Comparison of ENCODE assay signal across 13 mouse cellular contexts in the genomic region with DNA sequence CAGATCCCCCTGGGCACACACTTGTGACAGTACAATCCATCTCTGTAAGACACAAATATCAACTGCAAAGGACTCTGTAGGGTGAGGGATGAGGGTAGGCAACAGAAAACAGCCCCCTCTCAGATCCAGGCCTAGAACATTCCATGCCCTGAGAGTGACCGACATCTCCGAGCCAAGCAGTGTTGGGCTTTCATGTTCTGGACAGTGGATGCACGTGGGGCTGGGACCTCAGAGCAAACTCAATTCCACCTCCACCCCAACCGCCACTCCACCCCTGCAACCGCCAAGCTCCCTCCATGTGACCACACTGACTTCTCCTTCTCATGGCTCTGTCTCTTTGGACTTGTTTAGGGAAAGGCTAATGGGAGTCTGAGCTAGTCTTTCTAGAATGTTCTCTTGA. TPM values are rescaled to one million over a fixed set of nuclear protein-coding genes. Genes with fewer than 3 reads are reported as not detected.
DNase-seq lines count a peak whose midpoint lies in the region; ATAC-seq lines count a peak whose summit lies in the region.
"Had no signal": no experiment of that assay in that cellular context is flagged by ENCODE, and none has a peak within 500 bp of the region (broad histone marks: within the 10 kb centered on the region; RNA-seq: fewer than 3 reads in every experiment).

No protein-coding gene starts in this region.

- WGBS in heart, embryonic 14.5 days, result 84% methylated on average over 5 of the region's 5 CpGs
- WGBS in embryonic facial prominence, embryonic 14.5 days, result 73% methylated on average over 5 of the region's 5 CpGs
- WGBS in kidney, embryonic 15.5 days, result 33% methylated on average over 5 of the region's 5 CpGs
- 86% methylated on average over 5 of the region's 5 CpGs for WGBS in midbrain, embryonic 13.5 days

- DNase-seq in heart, adult 9 months (ENCODE audit: low spot score in 2 of 2), result no peak
- DNase-seq in embryonic facial prominence, embryonic 14.5 days (ENCODE audit: low spot score), result no peak
- DNase-seq in frontal cortex, postnatal 36 days (ENCODE audit: low spot score in 2 of 2), result no peak
- no peak for DNase-seq in T-cell, adult 2 months (ENCODE audit: low spot score)
- no peak for DNase-seq in layer of hippocampus, postnatal 10 days (ENCODE audit: low spot score in 2 of 2)

- peaks cover 7% of the 10 kb centered on the region; the same call in 1 of the 2 replicates for H3K27me3 ChIP-seq in heart, embryonic 14.5 days (ENCODE audit: control insufficient read depth, insufficient read depth, low read length)
- peaks cover 3% of the 10 kb centered on the region; the same call in 1 of the 2 replicates for H3K27me3 ChIP-seq in embryonic facial prominence, embryonic 14.5 days (replicated peaks; ENCODE audit: control insufficient read depth, insufficient read depth, low read length)
- H3K27me3 ChIP-seq in kidney, embryonic 15.5 days, result peaks cover 74% of the 10 kb centered on the region
- no peaks in the 10 kb centered on the region for H3K27me3 ChIP-seq in midbrain, embryonic 13.5 days

- H3K4me1 ChIP-seq in heart, embryonic 14.5 days (ENCODE audit: control insufficient read depth in 2 of 2, insufficient read depth in 2 of 2, low read length in 2 of 2), result peaks cover 23 to 25% of the 10 kb centered on the region in 2 experiments
- peaks cover 24% of the 10 kb centered on the region for H3K4me1 ChIP-seq in embryonic facial prominence, embryonic 14.5 days (ENCODE audit: control insufficient read depth, insufficient read depth, low read length)
- H3K4me1 ChIP-seq in kidney, embryonic 15.5 days, result peaks cover 58% of the 10 kb centered on the region
- peaks cover 36% of the 10 kb centered on the region for H3K4me1 ChIP-seq in midbrain, embryonic 13.5 days (replicated peaks)

- ATAC-seq in heart, embryonic 14.5 days (ENCODE audit: insufficient number of reproducible peaks, insufficient read depth, low FRiP score, low read depth), result no peak
- ATAC-seq in embryonic facial prominence, embryonic 14.5 days (ENCODE audit: low read depth), result no peak
- ATAC-seq in kidney, embryonic 15.5 days (replicated peaks; ENCODE audit: low FRiP score), result no peak; the same call in 1 of the 2 replicates
- no peak for ATAC-seq in midbrain, embryonic 13.5 days

- peak overlapping the region in 1 of 2 experiments; percentile 24; a peak in 1 of 4 replicates for H3K27ac ChIP-seq in heart, embryonic 14.5 days (replicated peaks in 1 of 2; ENCODE audit: control insufficient read depth in 1 of 2, insufficient read depth in 1 of 2, low read depth in 2 of 2, low read length in 2 of 2)
- H3K27ac ChIP-seq in embryonic facial prominence, embryonic 14.5 days (replicated peaks; ENCODE audit: low read depth, low read length), result peak overlapping the region; percentile 98
- peak overlapping the region; percentile 94 for H3K27ac ChIP-seq in kidney, embryonic 15.5 days
- H3K27ac ChIP-seq in midbrain, embryonic 13.5 days, result peak overlapping the region; percentile 96

- peak overlapping the region; percentile 67; the same call in 1 of the 2 replicates for H3K9ac ChIP-seq in heart, embryonic 14.5 days (ENCODE audit: low read length)
- H3K9ac ChIP-seq in embryonic facial prominence, embryonic 14.5 days (ENCODE audit: low read depth, low read length), result no peak overlapping the region
- H3K9ac ChIP-seq in kidney, embryonic 15.5 days, result no peak overlapping the region
- H3K9ac ChIP-seq in midbrain, embryonic 13.5 days (replicated peaks), result peak overlapping the region; percentile 53; the same call in 1 of the 2 replicates

- no peak overlapping the region for H3K4me3 ChIP-seq in heart, embryonic 14.5 days (ENCODE audit: control insufficient read depth in 1 of 2, insufficient read depth in 1 of 2, low read depth in 1 of 2, low read length in 2 of 2)
- H3K4me3 ChIP-seq in embryonic facial prominence, embryonic 14.5 days (ENCODE audit: low read depth, low read length), result peak overlapping the region; percentile 22; the same call in 1 of the 2 replicates
- H3K4me3 ChIP-seq in kidney, embryonic 15.5 days (replicated peaks), result no peak overlapping the region
- H3K4me3 ChIP-seq in midbrain, embryonic 13.5 days (replicated peaks), result no peak overlapping the region
- H3K4me3 ChIP-seq: erythroblast, embryonic 14.5 days had no signal

- H3K4me2 ChIP-seq in heart, embryonic 14.5 days (ENCODE audit: low read length), result peak overlapping the region; percentile 68
- peak overlapping the region; percentile 54; the same call in 1 of the 2 replicates for H3K4me2 ChIP-seq in embryonic facial prominence, embryonic 14.5 days (ENCODE audit: low read depth, low read length)
- peak overlapping the region; percentile 50 for H3K4me2 ChIP-seq in kidney, embryonic 15.5 days
- H3K4me2 ChIP-seq in midbrain, embryonic 13.5 days (replicated peaks), result peak overlapping the region; percentile 55

- H3K36me3 ChIP-seq in heart, embryonic 14.5 days (ENCODE audit: control insufficient read depth, insufficient read depth, low read length), result no peaks in the 10 kb centered on the region
- no peaks in the 10 kb centered on the region for H3K36me3 ChIP-seq in embryonic facial prominence, embryonic 14.5 days (ENCODE audit: control insufficient read depth, insufficient read depth, low read length)
- H3K36me3 ChIP-seq in kidney, embryonic 15.5 days, result no peaks in the 10 kb centered on the region
- H3K36me3 ChIP-seq in midbrain, embryonic 13.5 days, result no peaks in the 10 kb centered on the region

- peaks cover 4% of the 10 kb centered on the region; the same call in 1 of the 2 replicates for H3K9me3 ChIP-seq in heart, embryonic 14.5 days (ENCODE audit: control insufficient read depth, low read length)
- no peaks in the 10 kb centered on the region for H3K9me3 ChIP-seq in embryonic facial prominence, embryonic 14.5 days (ENCODE audit: control insufficient read depth, low read length)
- H3K9me3 ChIP-seq in kidney, embryonic 15.5 days (replicated peaks), result no peaks in the 10 kb centered on the region; the same call in 1 of the 2 replicates
- no peaks in the 10 kb centered on the region for H3K9me3 ChIP-seq in midbrain, embryonic 13.5 days

RNA-seq across cellular contexts. Expression of a gene that starts 19.1 kb away (rescaled TPM):
- polyA plus RNA-seq in heart, embryonic 14.5 days (2014; fragmentation: Nextera tagmentation; extraction: Ambion mirVana), result not detected in 2 replicates
- 0.09 and 0.13 TPM in 2 replicates for polyA plus RNA-seq in embryonic facial prominence, embryonic 14.5 days (2014; fragmentation: Nextera tagmentation; extraction: Ambion mirVana)
- 17.9 and 18.0 TPM in 2 replicates for polyA plus RNA-seq in kidney, embryonic 15.5 days (2015; fragmentation: Nextera tagmentation; extraction: Ambion mirVana)
- polyA plus RNA-seq in midbrain, embryonic 13.5 days (2015; fragmentation: Nextera tagmentation; extraction: Ambion mirVana), result not detected in 2 replicates
- not detected for total RNA-seq in layer of hippocampus, postnatal 10 days (2021)
- total RNA-seq: left cerebral cortex, adult 18-20 months; neutrophil, adult 5-6 weeks had no signal

RNA-seq across cellular contexts. Expression of a gene that starts 46.8 kb away (rescaled TPM):
- 1.2 TPM in 1 of 2 replicates, not detected in the other for polyA plus RNA-seq in heart, embryonic 14.5 days (2014; fragmentation: Nextera tagmentation; extraction: Ambion mirVana)
- 0.54 and 1.4 TPM in 2 replicates for polyA plus RNA-seq in embryonic facial prominence, embryonic 14.5 days (2014; fragmentation: Nextera tagmentation; extraction: Ambion mirVana)
- 0.40 and 0.64 TPM in 2 replicates for polyA plus RNA-seq in kidney, embryonic 15.5 days (2015; fragmentation: Nextera tagmentation; extraction: Ambion mirVana)
- polyA plus RNA-seq in midbrain, embryonic 13.5 days (2015; fragmentation: Nextera tagmentation; extraction: Ambion mirVana), result 0.27 and 0.50 TPM in 2 replicates
- not detected for total RNA-seq in layer of hippocampus, postnatal 10 days (2021)
- total RNA-seq: left cerebral cortex, adult 18-20 months had no signal
- polyA plus RNA-seq: erythroblast, embryonic 14.5 days had no signal

RNA-seq across cellular contexts. Expression of a gene that starts 52.6 kb away (rescaled TPM):
- 0.19 and 0.65 TPM in 2 replicates for polyA plus RNA-seq in heart, embryonic 14.5 days (2014; fragmentation: Nextera tagmentation; extraction: Ambion mirVana)
- 0.06 TPM in 1 of 2 replicates, not detected in the other for polyA plus RNA-seq in embryonic facial prominence, embryonic 14.5 days (2014; fragmentation: Nextera tagmentation; extraction: Ambion mirVana)
- 0.12 and 0.21 TPM in 2 replicates for polyA plus RNA-seq in kidney, embryonic 15.5 days (2015; fragmentation: Nextera tagmentation; extraction: Ambion mirVana)
- polyA plus RNA-seq in midbrain, embryonic 13.5 days (2015; fragmentation: Nextera tagmentation; extraction: Ambion mirVana), result 0.10 and 0.15 TPM in 2 replicates
- not detected for total RNA-seq in layer of hippocampus, postnatal 10 days (2021)
- total RNA-seq: CH12.LX; left cerebral cortex, adult 18-20 months; neutrophil, adult 5-6 weeks had no signal
- polyA plus RNA-seq: adrenal gland, adult 2 months; erythroblast, embryonic 14.5 days had no signal

Comparison
In these comparisons a context has a peak if more than half of its experiments do, and no peak if none do; other contexts are left out.
1. H3K9ac ChIP-seq: peak in heart, embryonic 14.5 days (single experiment) and midbrain, embryonic 13.5 days (single experiment); none in embryonic facial prominence, embryonic 14.5 days (single experiment) and kidney, embryonic 15.5 days (single experiment).
2. RNA of a gene that starts 19.1 kb away (polyA plus RNA-seq): 17.9 to 18.0 TPM in kidney, embryonic 15.5 days; 0.09 to 0.13 TPM in embryonic facial prominence, embryonic 14.5 days, not detected in heart, embryonic 14.5 days and not detected in midbrain, embryonic 13.5 days; every median in the first group is over 10 times any median in the second.
3. Peak in every context shown above with its lines, with median percentiles within 50 percentile points of each other: H3K4me2 ChIP-seq.